Comparison of ENCODE assay signal across 24 mouse cellular contexts in genomic region chr1:143710627-143710976, GRCm38 (mm10). TPM values are rescaled to one million over a fixed set of nuclear protein-coding genes. Genes with fewer than 3 reads are reported as not detected.
DNase-seq lines count a peak whose midpoint lies in the region; ATAC-seq and TF ChIP-seq lines count a peak whose summit lies in the region.
"Had no signal": no experiment of that assay in that cellular context is flagged by ENCODE, and none has a peak within 500 bp of the region (broad histone marks: within the 10 kb centered on the region; RNA-seq: fewer than 3 reads in every experiment).

No protein-coding gene starts in this region.

- H3K4me2 ChIP-seq in embryonic facial prominence, embryonic 14.5 days (ENCODE audit: low read depth, low read length) = no peak overlapping the region
- no peak overlapping the region for H3K4me2 ChIP-seq in liver, postnatal 0 days (ENCODE audit: low read depth, low read length)
- no peak overlapping the region for H3K4me2 ChIP-seq in forebrain, embryonic 15.5 days (replicated peaks)
- H3K4me2 ChIP-seq: liver, embryonic 13.5 days had no signal

- H3K4me1 ChIP-seq in embryonic facial prominence, embryonic 14.5 days (ENCODE audit: control insufficient read depth, insufficient read depth, low read length) = no peaks in the 10 kb centered on the region
- peaks cover 6% of the 10 kb centered on the region for H3K4me1 ChIP-seq in embryonic facial prominence, embryonic 10.5 days
- peaks cover 11% of the 10 kb centered on the region for H3K4me1 ChIP-seq in liver, postnatal 0 days (ENCODE audit: insufficient read depth)
- H3K4me1 ChIP-seq in forebrain, embryonic 15.5 days = no peaks in the 10 kb centered on the region

- H3K27me3 ChIP-seq in embryonic facial prominence, embryonic 14.5 days (replicated peaks; ENCODE audit: control insufficient read depth, insufficient read depth, low read length) = no peaks in the 10 kb centered on the region
- no peaks in the 10 kb centered on the region for H3K27me3 ChIP-seq in embryonic facial prominence, embryonic 10.5 days (replicated peaks; ENCODE audit: low read depth, poor library complexity, severe bottlenecking)
- no peaks in the 10 kb centered on the region for H3K27me3 ChIP-seq in liver, postnatal 0 days (ENCODE audit: insufficient read depth, low read length)
- H3K27me3 ChIP-seq in forebrain, embryonic 15.5 days = no peaks in the 10 kb centered on the region
- H3K27me3 ChIP-seq: liver, embryonic 13.5 days; Patski had no signal

- no peak for TF ChIP-seq EP300 in liver, postnatal 0 days (IDR thresholded peaks at IDR 0.05; ENCODE audit: low read depth)

- no peak overlapping the region for H3K9ac ChIP-seq in embryonic facial prominence, embryonic 14.5 days (ENCODE audit: low read depth, low read length)
- H3K9ac ChIP-seq in liver, postnatal 0 days (replicated peaks) = no peak overlapping the region
- no peak overlapping the region for H3K9ac ChIP-seq in forebrain, embryonic 15.5 days (replicated peaks)
- H3K9ac ChIP-seq: liver, embryonic 13.5 days had no signal

- H3K4me3 ChIP-seq in embryonic facial prominence, embryonic 14.5 days (ENCODE audit: low read depth, low read length) = no peak overlapping the region
- H3K4me3 ChIP-seq in embryonic facial prominence, embryonic 10.5 days = no peak overlapping the region
- H3K4me3 ChIP-seq in liver, postnatal 0 days (ENCODE audit: low read depth, low read length) = no peak overlapping the region
- H3K4me3 ChIP-seq in forebrain, embryonic 15.5 days = no peak overlapping the region
- H3K4me3 ChIP-seq: gastrocnemius, adult 2 months; left cerebral cortex, adult 2 months; liver, embryonic 13.5 days had no signal

- no peak overlapping the region for H3K27ac ChIP-seq in embryonic facial prominence, embryonic 14.5 days (replicated peaks; ENCODE audit: low read depth, low read length)
- H3K27ac ChIP-seq in embryonic facial prominence, embryonic 10.5 days (replicated peaks) = no peak overlapping the region
- H3K27ac ChIP-seq in liver, postnatal 0 days (ENCODE audit: low read depth) = no peak overlapping the region
- H3K27ac ChIP-seq in forebrain, embryonic 15.5 days (replicated peaks) = peak overlapping the region; percentile 74
- H3K27ac ChIP-seq: gastrocnemius, adult 2 months; left cerebral cortex, adult 2 months; liver, embryonic 13.5 days had no signal

- peak; percentile 1 for DNase-seq in embryonic facial prominence, embryonic 14.5 days (ENCODE audit: low spot score)
- no peak for DNase-seq in embryonic facial prominence, embryonic 10.5 days (ENCODE audit: low spot score)
- no peak for DNase-seq in liver, postnatal 0 days
- no peak for DNase-seq in liver
- no peak for DNase-seq in cerebellum, postnatal 10 days
- no peak for DNase-seq in c-Kit-positive CD71-positive TER-119-positive erythroid progenitor cells, embryonic 14.5 days (ENCODE audit: low spot score)
- DNase-seq: adrenal gland, postnatal 10 days; cerebellum, adult 11 months; cerebellum, postnatal 14 days; gastrocnemius, adult 2 months; heart, adult 11 months; kidney, adult 8-10 months; kidney, postnatal 4 days; layer of hippocampus, adult 9-11 months; left cerebral cortex, postnatal 4 days; liver, embryonic 13.5 days; lung, postnatal 10 days; right cerebral cortex, postnatal 25 days; thymus, postnatal 36 days had no signal

- TF ChIP-seq CTCF in liver, postnatal 0 days (IDR thresholded peaks at IDR 0.05; ENCODE audit: low read depth) = no peak

- ATAC-seq in embryonic facial prominence, embryonic 14.5 days (ENCODE audit: low read depth) = no peak
- peak; percentile 21; the same call in 1 of the 2 replicates for ATAC-seq in liver, postnatal 0 days
- no peak for ATAC-seq in forebrain, embryonic 15.5 days (replicated peaks)
- ATAC-seq in megakaryocyte-erythroid progenitor cell, adult 5-6 weeks (replicated peaks; ENCODE audit: low FRiP score, low TSS enrichment, poor library complexity, severe bottlenecking) = peak; percentile 22; the same call in 1 of the 2 replicates
- ATAC-seq: inflammation-experienced regulatory T-cells, adult 6 months; Patski had no signal

- no peaks in the 10 kb centered on the region for H3K36me3 ChIP-seq in embryonic facial prominence, embryonic 14.5 days (ENCODE audit: control insufficient read depth, insufficient read depth, low read length)
- no peaks in the 10 kb centered on the region for H3K36me3 ChIP-seq in embryonic facial prominence, embryonic 10.5 days (replicated peaks)
- no peaks in the 10 kb centered on the region for H3K36me3 ChIP-seq in liver, postnatal 0 days (replicated peaks; ENCODE audit: insufficient read depth, low read length)
- H3K36me3 ChIP-seq in forebrain, embryonic 15.5 days = no peaks in the 10 kb centered on the region
- H3K36me3 ChIP-seq: liver, embryonic 13.5 days had no signal

- 77% methylated on average over 5 of the region's 5 CpGs for WGBS in embryonic facial prominence, embryonic 14.5 days
- WGBS in embryonic facial prominence, embryonic 10.5 days = 82% methylated on average over 5 of the region's 5 CpGs
- WGBS in liver, postnatal 0 days (ENCODE audit: insufficient replicate concordance) = 45% methylated on average over 5 of the region's 5 CpGs
- 79% methylated on average over 5 of the region's 5 CpGs for WGBS in forebrain, embryonic 15.5 days

- no peaks in the 10 kb centered on the region for H3K9me3 ChIP-seq in embryonic facial prominence, embryonic 14.5 days (ENCODE audit: control insufficient read depth, low read length)
- no peaks in the 10 kb centered on the region for H3K9me3 ChIP-seq in embryonic facial prominence, embryonic 10.5 days
- no peaks in the 10 kb centered on the region for H3K9me3 ChIP-seq in liver, postnatal 0 days (ENCODE audit: low read length)
- H3K9me3 ChIP-seq in forebrain, embryonic 15.5 days = no peaks in the 10 kb centered on the region
- H3K9me3 ChIP-seq: liver, embryonic 13.5 days had no signal

RNA-seq across cellular contexts. Expression of gene Glrx2, which starts 5.5 kb away (rescaled TPM):
- 71.6 and 71.7 TPM in 2 replicates for polyA plus RNA-seq in embryonic facial prominence, embryonic 14.5 days (2014; fragmentation: Nextera tagmentation; extraction: Ambion mirVana)
- polyA plus RNA-seq in embryonic facial prominence, embryonic 10.5 days (2016; fragmentation: Nextera tagmentation; extraction: Ambion mirVana) = 79.3 and 79.7 TPM in 2 replicates
- polyA plus RNA-seq in liver, postnatal 0 days (2015; fragmentation: Nextera tagmentation; extraction: Ambion mirVana) = 64.8 and 70.2 TPM in 2 replicates
- 177 TPM in 2 replicates for polyA plus RNA-seq in forebrain, embryonic 15.5 days (2015; fragmentation: Nextera tagmentation; extraction: Ambion mirVana)
- 68.9 and 106 TPM in 2 replicates for total RNA-seq in megakaryocyte-erythroid progenitor cell, adult 5-6 weeks (2014; fragmentation: Nextera tagmentation)
- total RNA-seq in megakaryocyte-erythroid progenitor cell, adult 5-6 weeks (2017) = 51.3 and 54.5 TPM in 2 replicates

RNA-seq across cellular contexts. Expression of gene Cdc73, which starts 7.9 kb away (rescaled TPM):
- polyA plus RNA-seq in embryonic facial prominence, embryonic 14.5 days (2014; fragmentation: Nextera tagmentation; extraction: Ambion mirVana) = 23.7 and 25.7 TPM in 2 replicates
- polyA plus RNA-seq in embryonic facial prominence, embryonic 10.5 days (2016; fragmentation: Nextera tagmentation; extraction: Ambion mirVana) = 29.0 and 32.8 TPM in 2 replicates
- 8.1 and 8.2 TPM in 2 replicates for polyA plus RNA-seq in liver, postnatal 0 days (2015; fragmentation: Nextera tagmentation; extraction: Ambion mirVana)
- 25.8 and 31.0 TPM in 2 replicates for polyA plus RNA-seq in forebrain, embryonic 15.5 days (2015; fragmentation: Nextera tagmentation; extraction: Ambion mirVana)
- 77.8 and 82.6 TPM in 2 replicates for total RNA-seq in megakaryocyte-erythroid progenitor cell, adult 5-6 weeks (2014; fragmentation: Nextera tagmentation)
- 18.4 and 25.9 TPM in 2 replicates for total RNA-seq in megakaryocyte-erythroid progenitor cell, adult 5-6 weeks (2017)

Comparison
In these comparisons a context has a peak if more than half of its experiments do, and no peak if none do; other contexts are left out.
1. ATAC-seq: peak in liver, postnatal 0 days (single experiment) and megakaryocyte-erythroid progenitor cell, adult 5-6 weeks (single experiment); none in embryonic facial prominence, embryonic 14.5 days (single experiment) and forebrain, embryonic 15.5 days (single experiment).